Mouse (Mus musculus) embryonic facial prominence, embryonic 14.5 days (tissue): ENCODE results near the gene Ush1g. TPM values are rescaled to one million over a fixed set of nuclear protein-coding genes. Genes with fewer than 3 reads are reported as not detected.

ENCODE experiments used
- ATAC-seq: fragments of 200-750 bp; cut with Nextera tagmentation; 2 replicates; pipeline ENCODE4 v1.8.0; 2017; ENCODE audit warnings: low read depth, moderate number of reproducible peaks, moderate TSS enrichment
- DNase-seq: peaks from one replicate; pipeline ENCODE4 v3.0.0-alpha.2; 2015; ENCODE audit warnings: low spot score
- H3K27ac ChIP-seq: fragments of 300-500 bp; sonication (generic); replicated peaks from 2 replicates; pipeline ENCODE4 v1.5.1; 2014; ENCODE audit warnings: low read depth, mild to moderate bottlenecking, low read length, moderate library complexity
- H3K27me3 ChIP-seq: fragments of 300-500 bp; sonication (generic); replicated peaks from 2 replicates; pipeline ENCODE4 v1.6.1; 2014; ENCODE audit warnings: low read length; ENCODE audit not compliant: control insufficient read depth, insufficient read depth
- H3K36me3 ChIP-seq: fragments of 300-500 bp; sonication (generic); 2 replicates; pipeline ENCODE4 v1.6.1; 2014; ENCODE audit warnings: low read length, mixed read lengths; ENCODE audit not compliant: control insufficient read depth, insufficient read depth
- H3K4me1 ChIP-seq: fragments of 300-500 bp; sonication (generic); 2 replicates; pipeline ENCODE4 v1.6.1; 2014; ENCODE audit warnings: antibody characterized with exemption, low read length; ENCODE audit not compliant: control insufficient read depth, insufficient read depth
- H3K4me2 ChIP-seq: fragments of 300-500 bp; sonication (generic); 2 replicates; pipeline ENCODE4 v1.6.1; 2014; ENCODE audit warnings: low read depth, mild to moderate bottlenecking, low read length, moderate library complexity, mixed read lengths
- H3K4me3 ChIP-seq: fragments of 300-500 bp; sonication (generic); 2 replicates; pipeline ENCODE4 v1.5.1; 2014; ENCODE audit warnings: low read depth, mild to moderate bottlenecking, low read length
- H3K9ac ChIP-seq: fragments of 300-500 bp; sonication (generic); 2 replicates; pipeline ENCODE4 v1.6.1; 2014; ENCODE audit warnings: low read depth, mild to moderate bottlenecking, low read length, moderate library complexity, mixed read lengths
- H3K9me3 ChIP-seq: fragments of 300-500 bp; sonication (generic); 2 replicates; pipeline ENCODE4 v1.6.1; 2016; ENCODE audit warnings: low read length; ENCODE audit not compliant: control insufficient read depth
- WGBS: fragments of 180-500 bp; shearing (Covaris S2); extraction: QIAGEN DNeasy Blood & Tissue Kit; methylation state at CpG from one replicate; pipeline ENCODE4 v1.1.7; 2014; 5-methylcytosine and 5-hydroxymethylcytosine counted together
- polyA plus RNA-seq: library from polyadenylated mRNA; unstranded; fragments of >200 nt; fragmentation: Nextera tagmentation; extraction: Ambion mirVana; gene quantifications from 2 replicates; pipeline ENCODE4 v1.2.1, GENCODE M21; 2014

Ush1g gene
- polyA plus RNA-seq, 1 experiment from 2014 or later, result not detected

GRCm38 (mm10) chr11:115274771-115275170, 47.1 kb downstream of the Ush1g start:
- H3K4me1 ChIP-seq, result peaks cover 15% of the 10 kb centered on the region
- DNase-seq (no peak), ATAC-seq (no peak)
- no peak overlapping the region for H3K4me2 ChIP-seq
- no peaks in the 10 kb centered on the region for H3K27me3 ChIP-seq
- no peak overlapping the region for H3K4me3 ChIP-seq
- no peaks in the 10 kb centered on the region for H3K36me3 ChIP-seq
- 90% methylated on average over 6 of the region's 6 CpGs for WGBS
- H3K9me3 ChIP-seq, result no peaks in the 10 kb centered on the region
- no peak overlapping the region for H3K9ac ChIP-seq
- no peak overlapping the region for H3K27ac ChIP-seq

- Histone ChIP-seq H3K4me3 (no peak overlapping the region), H3K27me3 (no peaks in the 10 kb centered on the region), H3K36me3 (peaks cover 5% of the 10 kb centered on the region; the same call in 1 of the 2 replicates), H3K4me1 (peaks cover 15% of the 10 kb centered on the region), H3K4me2 (no peak overlapping the region), H3K9ac (no peak overlapping the region), H3K27ac (no peak overlapping the region), H3K9me3 (no peaks in the 10 kb centered on the region)
- DNase-seq (no peak), ATAC-seq (no peak)
- WGBS, result 79% methylated on average over 7 of the region's 7 CpGs
Measured at GRCm38 (mm10) chr11:115274178-115274577, 47.7 kb downstream of the Ush1g start.

GRCm38 (mm10) chr11:115273735-115274134, 48.1 kb downstream of the Ush1g start:
- Histone ChIP-seq H3K4me1 (peaks cover 15% of the 10 kb centered on the region), H3K4me2 (no peak overlapping the region), H3K36me3 (peaks cover 9% of the 10 kb centered on the region; the same call in 1 of the 2 replicates), H3K27me3 (peaks cover 2% of the 10 kb centered on the region), H3K27ac (no peak overlapping the region), H3K9me3 (no peaks in the 10 kb centered on the region), H3K9ac (no peak overlapping the region), H3K4me3 (no peak overlapping the region)
- DNase-seq (no peak), ATAC-seq (no peak)
- 50% methylated on average over 7 of the region's 7 CpGs for WGBS

GRCm38 (mm10) chr11:115272894-115273498, 48.8 kb downstream of the Ush1g start:
- no peak for DNase-seq
- Histone ChIP-seq H3K36me3 (peaks cover 15% of the 10 kb centered on the region; the same call in 1 of the 2 replicates), H3K9ac (no peak overlapping the region), H3K4me2 (no peak overlapping the region), H3K27ac (no peak overlapping the region), H3K27me3 (peaks cover 9% of the 10 kb centered on the region), H3K9me3 (no peaks in the 10 kb centered on the region), H3K4me3 (no peak overlapping the region), H3K4me1 (peaks cover 12% of the 10 kb centered on the region)
- ATAC-seq, result no peak
- 65% methylated on average over 10 of the region's 10 CpGs for WGBS

- Histone ChIP-seq H3K4me2 (no peak overlapping the region), H3K4me3 (no peak overlapping the region), H3K36me3 (peaks cover 18% of the 10 kb centered on the region; the same call in 1 of the 2 replicates), H3K9ac (no peak overlapping the region), H3K9me3 (no peaks in the 10 kb centered on the region), H3K27ac (no peak overlapping the region), H3K27me3 (peaks cover 25% of the 10 kb centered on the region), H3K4me1 (peaks cover 16% of the 10 kb centered on the region)
- WGBS, result 66% methylated on average over 10 of the region's 10 CpGs
- DNase-seq (no peak), ATAC-seq (no peak)
Measured at GRCm38 (mm10) chr11:115271481-115271880, 50.4 kb downstream of the Ush1g start.

- Histone ChIP-seq H3K36me3 (peaks cover 18% of the 10 kb centered on the region; the same call in 1 of the 2 replicates), H3K9me3 (no peaks in the 10 kb centered on the region), H3K4me2 (no peak overlapping the region), H3K9ac (no peak overlapping the region), H3K4me3 (no peak overlapping the region), H3K27ac (no peak overlapping the region), H3K4me1 (peaks cover 16% of the 10 kb centered on the region), H3K27me3 (peaks cover 29% of the 10 kb centered on the region)
- ATAC-seq (no peak), DNase-seq (no peak)
- 68% methylated on average over 9 of the region's 9 CpGs for WGBS
Measured at GRCm38 (mm10) chr11:115271052-115271451, 50.8 kb downstream of the Ush1g start.

DNA sequence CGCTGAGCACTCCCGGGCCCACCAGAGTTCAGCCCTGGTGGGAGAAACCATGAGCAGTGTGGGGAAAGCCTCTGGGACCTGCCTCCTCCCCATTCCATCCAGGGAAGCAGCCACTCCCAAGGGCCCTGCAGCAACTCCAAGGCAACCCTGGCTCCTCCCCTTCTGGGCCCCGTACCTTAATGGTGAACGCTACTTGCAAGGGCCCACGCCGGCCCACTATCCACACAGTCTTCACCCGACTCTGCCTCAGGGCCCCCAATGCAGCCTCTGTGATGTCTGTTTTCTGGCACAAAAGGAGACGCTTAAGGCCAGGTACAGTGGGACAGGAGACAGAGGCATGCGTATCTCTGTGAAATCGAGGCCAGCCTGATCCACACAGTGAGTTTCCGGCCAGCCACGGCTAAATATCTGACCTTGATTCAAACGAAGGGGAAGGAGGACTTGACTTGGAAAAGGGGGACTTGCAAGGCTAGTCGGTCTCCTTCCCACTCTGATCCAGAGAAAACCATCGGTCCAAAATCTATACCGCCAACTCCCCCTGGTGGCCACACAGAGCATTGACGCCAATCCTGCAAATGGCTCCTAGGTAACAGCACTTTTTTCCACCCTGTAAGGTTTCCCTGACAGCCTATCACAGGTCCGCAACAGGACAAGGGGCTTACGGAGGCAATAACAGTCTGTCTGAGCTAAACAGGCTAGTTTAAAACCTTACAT, 51.5 kb downstream of the Ush1g start:
- ATAC-seq (peak; percentile 32), DNase-seq (peak; percentile 82)
- Histone ChIP-seq H3K4me3 (no peak overlapping the region), H3K9me3 (no peaks in the 10 kb centered on the region), H3K9ac (no peak overlapping the region), H3K4me1 (peaks cover 11% of the 10 kb centered on the region; the same call in 1 of the 2 replicates), H3K27me3 (peaks cover 36% of the 10 kb centered on the region), H3K4me2 (no peak overlapping the region), H3K36me3 (peaks cover 18% of the 10 kb centered on the region; the same call in 1 of the 2 replicates), H3K27ac (no peak overlapping the region)
- WGBS, result 25% methylated on average over 17 of the region's 19 CpGs

DNA sequence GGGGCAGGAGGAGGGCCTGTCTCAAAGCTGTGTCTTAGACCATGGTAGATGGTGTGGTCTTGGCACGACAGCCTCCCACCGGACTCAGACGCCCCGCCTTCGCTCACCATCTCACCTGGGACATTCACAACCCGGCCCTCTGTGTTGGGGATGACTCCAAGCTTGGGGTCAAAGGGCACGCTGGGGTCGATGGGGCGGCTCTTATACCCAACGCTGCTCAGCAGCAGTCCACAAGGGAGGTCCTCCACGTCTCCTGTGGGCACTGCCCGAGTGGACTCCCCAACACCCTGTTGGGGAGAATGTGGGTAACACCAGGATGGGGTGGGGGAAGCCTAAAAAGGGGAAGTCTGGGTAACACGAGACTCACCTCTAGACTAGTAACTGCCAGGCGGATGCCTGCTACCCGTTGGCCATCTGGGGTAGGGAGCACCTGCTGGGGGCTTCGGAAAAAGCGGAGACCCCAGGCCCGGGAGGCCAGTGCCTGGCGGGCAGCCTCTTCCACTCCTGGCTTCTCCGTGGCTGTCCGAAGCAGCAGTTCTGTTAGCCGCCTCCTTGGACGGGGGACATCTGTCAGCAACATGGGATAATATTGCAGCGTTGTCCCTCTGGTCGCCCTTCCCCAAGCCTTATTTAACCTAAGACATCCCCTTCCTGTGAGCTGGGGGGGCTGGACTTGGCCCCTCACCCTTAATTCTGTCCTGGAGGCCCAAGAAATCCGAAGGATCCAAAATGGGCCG, 52.3 kb downstream of the Ush1g start:
- ATAC-seq, result no peak

More for the DNA sequence above, 52.3 kb downstream of the Ush1g start:
- Histone ChIP-seq H3K27me3 (peaks cover 44% of the 10 kb centered on the region), H3K27ac (no peak overlapping the region), H3K9ac (no peak overlapping the region), H3K36me3 (peaks cover 18% of the 10 kb centered on the region; the same call in 1 of the 2 replicates), H3K9me3 (no peaks in the 10 kb centered on the region), H3K4me1 (peaks cover 11% of the 10 kb centered on the region; the same call in 1 of the 2 replicates), H3K4me3 (no peak overlapping the region), H3K4me2 (no peak overlapping the region)
- WGBS, result 85% methylated on average over 25 of the region's 27 CpGs
- no peak for DNase-seq
